10 mouse cellular contexts compared by ENCODE assay signal in the genomic region with DNA sequence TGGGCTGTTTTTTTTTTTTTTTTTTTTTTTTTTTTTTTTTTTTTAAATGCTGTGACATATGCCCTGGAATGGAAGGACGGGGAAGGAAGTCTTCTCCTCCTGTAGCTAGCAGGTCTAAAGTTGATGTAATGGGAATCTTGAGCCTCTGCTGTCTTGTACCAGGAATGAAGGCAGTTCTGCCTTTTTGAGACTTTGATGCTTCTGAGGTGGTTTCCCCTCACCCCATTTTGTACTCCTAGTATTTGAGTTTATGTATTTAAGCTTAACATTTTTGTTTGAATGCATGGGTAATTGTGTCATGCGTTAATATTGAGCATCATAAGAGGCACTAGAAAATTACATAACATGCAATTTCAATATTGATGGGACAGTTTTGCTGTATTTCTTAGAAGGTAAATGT. TPM values are rescaled to one million over a fixed set of nuclear protein-coding genes. Genes with fewer than 3 reads are reported as not detected.
DNase-seq lines count a peak whose midpoint lies in the region; ATAC-seq and TF ChIP-seq lines count a peak whose summit lies in the region.
"Had no signal": no experiment of that assay in that cellular context is flagged by ENCODE, and none has a peak within 500 bp of the region (broad histone marks: within the 10 kb centered on the region; RNA-seq: fewer than 3 reads in every experiment).

No protein-coding gene starts in this region.

- H3K4me2 ChIP-seq in neural tube, embryonic 12.5 days (replicated peaks), result peak overlapping the region; percentile 43
- peak overlapping the region; percentile 68 for H3K4me2 ChIP-seq in liver, embryonic 13.5 days
- H3K4me2 ChIP-seq in stomach, postnatal 0 days (replicated peaks; ENCODE audit: low read depth), result peak overlapping the region; percentile 25; the same call in 1 of the 2 replicates

- no peak for TF ChIP-seq EP300 in stomach, postnatal 0 days (optimal IDR thresholded peaks at IDR 0.05)

- no peak for ATAC-seq in neural tube, embryonic 12.5 days (ENCODE audit: low FRiP score, low read depth)
- ATAC-seq in liver, embryonic 13.5 days (ENCODE audit: low read depth), result no peak
- no peak for ATAC-seq in stomach, postnatal 0 days (ENCODE audit: low FRiP score, low TSS enrichment)

- H3K36me3 ChIP-seq in heart, embryonic 10.5 days, result peaks cover 25% of the 10 kb centered on the region
- peaks cover 20% of the 10 kb centered on the region for H3K36me3 ChIP-seq in neural tube, embryonic 12.5 days
- H3K36me3 ChIP-seq in liver, embryonic 13.5 days, result peaks cover 26% of the 10 kb centered on the region
- H3K36me3 ChIP-seq in stomach, postnatal 0 days (ENCODE audit: control insufficient read depth, insufficient read depth, low read length), result no peaks in the 10 kb centered on the region

- no peaks in the 10 kb centered on the region for H3K9me3 ChIP-seq in heart, embryonic 10.5 days
- peaks cover 12% of the 10 kb centered on the region for H3K9me3 ChIP-seq in neural tube, embryonic 12.5 days
- no peaks in the 10 kb centered on the region for H3K9me3 ChIP-seq in liver, embryonic 13.5 days (replicated peaks)
- H3K9me3 ChIP-seq in stomach, postnatal 0 days (ENCODE audit: control insufficient read depth, low read length), result no peaks in the 10 kb centered on the region

- H3K4me1 ChIP-seq in heart, embryonic 10.5 days, result peaks cover 11% of the 10 kb centered on the region
- H3K4me1 ChIP-seq in neural tube, embryonic 12.5 days, result no peaks in the 10 kb centered on the region
- peaks cover 52% of the 10 kb centered on the region for H3K4me1 ChIP-seq in liver, embryonic 13.5 days (replicated peaks)
- H3K4me1 ChIP-seq in stomach, postnatal 0 days (replicated peaks; ENCODE audit: control insufficient read depth, insufficient read depth), result no peaks in the 10 kb centered on the region

- H3K4me3 ChIP-seq in heart, embryonic 10.5 days, result peak overlapping the region; percentile 77
- H3K4me3 ChIP-seq in neural tube, embryonic 12.5 days, result no peak overlapping the region
- peak overlapping the region; percentile 56 for H3K4me3 ChIP-seq in liver, embryonic 13.5 days (replicated peaks)
- no peak overlapping the region for H3K4me3 ChIP-seq in stomach, postnatal 0 days (ENCODE audit: low read depth, low read length)

- H3K27ac ChIP-seq in heart, embryonic 10.5 days, result no peak overlapping the region
- no peak overlapping the region for H3K27ac ChIP-seq in neural tube, embryonic 12.5 days
- 0 out of 2 replicates have a peak overlapping the region, but pooled peaks have one; percentile 55 for H3K27ac ChIP-seq in liver, embryonic 13.5 days
- no peak overlapping the region for H3K27ac ChIP-seq in stomach, postnatal 0 days (replicated peaks)

- no peak for DNase-seq in heart, embryonic 10.5 days (ENCODE audit: low spot score)
- DNase-seq in heart, postnatal 25 days (ENCODE audit: low spot score), result no peak
- DNase-seq in neural tube, embryonic 10.5 days (ENCODE audit: extremely low spot score, low spot score), result no peak
- DNase-seq in liver, embryonic 13.5 days, result no peak
- no peak for DNase-seq in stomach, postnatal 0 days (ENCODE audit: low spot score)
- DNase-seq in cerebellum, postnatal 36 days, result no peak
- no peak for DNase-seq in frontal cortex, postnatal 10 days (ENCODE audit: low spot score in 2 of 2)
- DNase-seq: adrenal gland, postnatal 10 days had no signal

- H3K27me3 ChIP-seq in heart, embryonic 10.5 days (ENCODE audit: insufficient read depth, poor library complexity, severe bottlenecking), result no peaks in the 10 kb centered on the region
- H3K27me3 ChIP-seq in neural tube, embryonic 12.5 days (replicated peaks), result no peaks in the 10 kb centered on the region
- no peaks in the 10 kb centered on the region for H3K27me3 ChIP-seq in liver, embryonic 13.5 days
- H3K27me3 ChIP-seq in stomach, postnatal 0 days (ENCODE audit: control insufficient read depth, insufficient read depth, low read length), result no peaks in the 10 kb centered on the region
- H3K27me3 ChIP-seq: CH12.LX had no signal

- intact Hi-C loops in heart, postnatal 25 days (cut with DNase I), result no loop called here

- H3K9ac ChIP-seq in neural tube, embryonic 12.5 days, result no peak overlapping the region
- H3K9ac ChIP-seq in liver, embryonic 13.5 days, result peak overlapping the region; percentile 66
- no peak overlapping the region for H3K9ac ChIP-seq in stomach, postnatal 0 days (ENCODE audit: low read length)

- no peak for TF ChIP-seq CTCF in stomach, postnatal 0 days (IDR thresholded peaks at IDR 0.05; ENCODE audit: low read depth)

- 66% methylated on average over 2 of the region's 2 CpGs for WGBS in heart, embryonic 10.5 days
- 71% methylated on average over 2 of the region's 2 CpGs for WGBS in neural tube, embryonic 12.5 days
- 57% methylated on average over 2 of the region's 2 CpGs for WGBS in liver, embryonic 13.5 days (ENCODE audit: insufficient replicate concordance)
- WGBS in stomach, postnatal 0 days, result 60% methylated on average over 2 of the region's 2 CpGs

RNA-seq across cellular contexts. Expression of a gene that starts 14.4 kb away (rescaled TPM):
- 37.7 and 42.4 TPM in 2 replicates for polyA plus RNA-seq in heart, embryonic 10.5 days (2016; fragmentation: Nextera tagmentation; extraction: Ambion mirVana)
- 10 to 100 TPM; 79.8 to 92.6 TPM for total RNA-seq in heart, postnatal 25 days (2021)
- 49.2 and 56.4 TPM in 2 replicates for polyA plus RNA-seq in neural tube, embryonic 12.5 days (2016; fragmentation: Nextera tagmentation; extraction: Ambion mirVana)
- 12.5 and 16.6 TPM in 2 replicates for polyA plus RNA-seq in liver, embryonic 13.5 days (2015; fragmentation: Nextera tagmentation; extraction: Ambion mirVana)
- polyA plus RNA-seq in stomach, postnatal 0 days (2015; fragmentation: Nextera tagmentation; extraction: Ambion mirVana), result 8.4 and 9.5 TPM in 2 replicates

Comparison
In these comparisons a context has a peak if more than half of its experiments do, and no peak if none do; other contexts are left out.
1. H3K4me3 ChIP-seq: peak in heart, embryonic 10.5 days (single experiment) and liver, embryonic 13.5 days (single experiment); none in neural tube, embryonic 12.5 days (single experiment) and stomach, postnatal 0 days (single experiment).
2. Peak in every context shown above with its lines, with median percentiles within 50 percentile points of each other: H3K4me2 ChIP-seq.